Mouse (Mus musculus) spleen, adult 18-20 months (tissue): ENCODE measurements around the gene Col19a1.

Experiments
- DNase-seq, 2 experiments: peaks; one replicate each; pipeline ENCODE4 v3.0.0; 2022; ENCODE audit warnings: mixed read lengths in 2 of 2

Col19a1 gene

DNA sequence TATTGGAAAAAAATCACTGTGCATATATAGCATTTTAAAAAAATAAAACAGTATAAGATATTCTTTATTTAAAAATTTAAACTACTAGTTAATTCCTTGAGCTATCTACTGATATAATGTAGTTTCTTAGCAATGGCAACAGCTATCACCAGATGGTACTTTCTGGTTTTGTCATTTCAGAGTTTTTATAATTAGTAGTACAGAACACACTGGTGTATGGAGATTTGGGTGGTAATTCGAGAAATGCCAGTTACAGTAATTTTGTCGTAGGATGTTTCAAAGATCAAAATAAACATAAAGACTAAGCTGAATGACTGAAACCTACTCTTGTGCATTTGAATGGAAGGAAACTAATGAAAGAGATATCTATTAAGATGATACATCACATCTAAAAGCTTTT, 129.3 kb downstream of the Col19a1 start:
- DNase-seq = no peak

DNA sequence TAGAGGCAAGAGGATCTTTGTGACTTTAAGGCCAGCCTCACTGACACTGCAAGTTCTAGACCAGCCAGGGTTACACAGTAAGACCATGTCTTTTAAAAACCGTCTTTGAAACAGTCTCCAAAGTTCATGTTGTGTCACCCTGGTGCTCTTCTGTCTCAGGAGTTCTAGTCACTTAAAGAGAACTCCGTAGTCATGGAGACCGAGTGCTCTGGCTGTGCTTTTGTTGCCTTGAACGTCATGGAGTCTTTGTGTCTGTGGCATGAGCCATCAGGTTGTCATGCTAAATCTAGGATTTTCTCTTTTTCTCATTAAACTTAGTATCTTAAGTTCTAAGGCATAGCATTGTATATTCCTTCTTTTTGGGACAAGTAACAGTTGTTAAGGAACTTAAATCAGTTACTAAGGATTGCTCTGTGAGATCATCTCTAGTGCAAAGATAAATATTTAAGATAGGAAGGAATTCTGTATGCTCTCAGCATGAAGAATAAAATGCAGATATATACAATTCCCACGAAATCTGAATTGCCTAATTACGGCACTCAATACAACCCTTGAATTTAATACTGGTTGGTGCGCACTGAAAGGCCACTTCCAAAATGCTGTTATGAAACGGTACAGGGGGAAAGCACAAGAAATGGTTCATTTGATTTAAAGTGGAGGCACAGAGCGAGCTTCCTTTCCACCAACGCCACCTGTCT, 134.6 kb downstream of the Col19a1 start:
- no peak for DNase-seq

DNA sequence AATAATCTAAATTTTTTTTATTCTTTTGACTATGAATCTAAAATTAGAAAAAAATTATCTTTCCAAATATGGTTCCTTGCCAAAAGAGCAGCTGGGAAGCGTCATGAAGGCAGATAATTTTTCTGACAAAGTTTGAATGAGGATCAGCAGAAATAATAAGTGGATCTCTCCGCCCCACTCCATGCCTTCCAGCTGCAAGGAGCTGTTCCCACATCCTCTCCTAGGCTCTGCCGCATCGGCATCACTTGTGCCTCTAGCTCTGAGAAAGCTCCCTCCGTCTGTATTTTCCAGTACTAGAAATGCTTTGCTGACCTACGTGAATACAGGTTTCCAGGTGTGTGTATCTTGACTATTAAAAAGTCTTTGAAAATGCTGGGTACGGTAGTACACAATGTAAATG, 135.1 kb downstream of the Col19a1 start:
- DNase-seq = no peak

DNA sequence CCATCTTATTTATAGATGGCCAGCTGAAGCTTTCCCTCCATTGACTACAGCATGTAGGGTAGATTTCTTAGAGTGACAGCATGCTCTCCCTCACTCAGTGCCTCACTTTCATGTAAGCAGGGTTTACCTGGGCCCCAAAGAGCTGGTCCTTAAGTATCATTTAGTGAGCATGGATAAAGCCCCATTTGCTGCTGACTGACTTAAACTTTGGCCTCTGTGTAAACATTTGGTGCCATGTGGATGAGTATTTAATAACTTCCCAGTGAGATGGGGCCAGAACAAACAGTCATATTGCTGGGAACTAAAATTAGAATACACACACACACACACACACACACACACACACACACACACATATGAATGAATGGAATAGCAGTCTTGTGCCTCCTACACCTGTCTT, 149.8 kb downstream of the Col19a1 start:
- DNase-seq = no peak

- DNase-seq = no peak
Measured at GRCm38 (mm10) chr1:24428306-24428705, 159.0 kb downstream of the Col19a1 start.

DNA sequence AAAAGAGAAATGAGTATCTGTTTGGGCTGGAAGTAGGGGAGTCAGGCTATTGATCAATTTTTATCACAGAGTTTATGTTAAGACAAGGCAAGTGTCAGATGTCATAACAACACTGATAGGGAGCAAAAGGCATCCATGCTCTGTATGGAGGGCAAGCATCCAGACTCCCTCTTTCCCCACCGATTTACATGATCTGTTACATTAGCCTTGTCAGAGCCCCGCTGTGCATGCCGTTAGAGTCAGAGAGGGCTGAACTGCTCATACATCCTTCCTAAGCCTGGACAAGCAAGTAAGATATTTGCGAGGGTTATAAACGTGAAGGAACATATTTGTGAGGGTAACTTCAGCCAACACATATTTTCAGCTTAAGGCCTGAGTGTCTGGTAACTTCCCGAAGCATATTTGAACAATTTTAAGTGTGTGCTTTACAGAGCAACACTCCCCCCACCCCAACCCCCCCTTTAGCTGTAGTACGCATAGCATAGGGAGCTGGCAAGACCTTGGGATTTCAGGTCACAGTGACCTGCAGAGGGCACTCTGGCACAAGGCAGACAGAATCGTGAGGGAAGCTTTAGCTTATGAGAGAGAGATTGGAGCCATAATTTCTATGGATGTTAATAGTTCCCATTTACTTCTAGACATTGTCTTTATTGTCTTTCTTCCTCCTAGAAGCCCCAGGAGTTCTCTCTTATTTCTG, 209.0 kb downstream of the Col19a1 start:
- peak in 1 of 2 experiments; percentile 4 for DNase-seq

DNA sequence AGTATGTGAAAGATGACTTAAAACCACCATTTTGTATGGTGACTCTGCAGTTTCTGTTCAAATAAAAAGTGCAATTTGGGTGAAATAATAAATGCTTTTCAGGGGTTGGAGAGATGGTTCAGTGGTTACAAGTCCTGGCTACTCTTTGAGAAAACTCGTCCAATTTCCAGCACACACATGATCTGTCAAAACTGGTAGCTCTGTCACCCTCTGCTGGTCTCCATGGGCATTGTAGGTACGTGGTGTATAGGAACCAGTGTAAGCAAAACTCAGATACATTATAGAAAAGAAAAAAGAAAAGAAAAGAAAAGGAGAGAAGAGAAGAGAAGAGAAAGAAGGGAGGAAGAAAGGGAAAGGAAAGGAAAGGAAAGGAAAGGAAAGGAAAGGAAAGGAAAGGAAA, 212.4 kb downstream of the Col19a1 start:
- DNase-seq = no peak

DNA sequence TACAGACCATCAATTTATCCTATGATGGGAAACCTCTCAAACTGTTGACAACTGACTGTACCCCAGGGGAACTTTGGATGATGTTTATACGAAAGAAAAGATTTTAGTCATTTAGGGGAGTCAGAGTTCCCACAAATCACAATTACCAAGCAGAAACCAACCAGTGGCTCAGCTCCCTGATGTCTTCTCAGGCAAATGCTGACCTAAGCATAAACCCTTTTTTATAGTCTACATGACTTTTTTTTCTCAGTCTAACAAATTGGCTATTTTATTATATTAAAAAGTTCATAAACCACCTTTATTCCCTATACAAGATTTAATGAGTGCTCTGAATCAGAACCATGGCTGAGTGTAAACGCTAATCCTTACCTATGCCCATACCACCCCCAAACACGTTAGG, 213.6 kb downstream of the Col19a1 start:
- no peak for DNase-seq

GRCm38 (mm10) chr1:24372471-24373258, 214.6 kb downstream of the Col19a1 start:
- no peak for DNase-seq

- DNase-seq = peak in 1 of 2 experiments; percentile 4
Measured at GRCm38 (mm10) chr1:24367570-24368517, 219.4 kb downstream of the Col19a1 start.

DNA sequence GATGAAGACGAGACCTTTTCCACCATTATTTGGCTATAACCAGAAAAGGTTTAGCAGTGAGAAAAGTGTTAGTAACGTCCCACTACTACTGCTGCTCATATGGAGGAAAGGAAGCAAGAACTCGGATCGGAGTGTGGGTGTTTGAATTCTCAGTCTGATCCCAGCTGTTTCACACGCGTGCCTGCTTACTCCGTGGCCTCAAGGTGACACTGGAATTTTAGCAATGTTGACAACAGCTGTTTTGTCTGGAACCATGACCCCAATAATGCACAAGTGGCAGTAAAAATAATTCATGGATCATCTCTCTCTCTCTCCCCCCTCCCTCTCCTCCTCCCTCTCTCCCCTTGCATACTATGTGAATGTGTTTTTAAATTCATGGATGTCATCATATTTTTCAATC, 222.5 kb downstream of the Col19a1 start:
- DNase-seq = no peak

DNA sequence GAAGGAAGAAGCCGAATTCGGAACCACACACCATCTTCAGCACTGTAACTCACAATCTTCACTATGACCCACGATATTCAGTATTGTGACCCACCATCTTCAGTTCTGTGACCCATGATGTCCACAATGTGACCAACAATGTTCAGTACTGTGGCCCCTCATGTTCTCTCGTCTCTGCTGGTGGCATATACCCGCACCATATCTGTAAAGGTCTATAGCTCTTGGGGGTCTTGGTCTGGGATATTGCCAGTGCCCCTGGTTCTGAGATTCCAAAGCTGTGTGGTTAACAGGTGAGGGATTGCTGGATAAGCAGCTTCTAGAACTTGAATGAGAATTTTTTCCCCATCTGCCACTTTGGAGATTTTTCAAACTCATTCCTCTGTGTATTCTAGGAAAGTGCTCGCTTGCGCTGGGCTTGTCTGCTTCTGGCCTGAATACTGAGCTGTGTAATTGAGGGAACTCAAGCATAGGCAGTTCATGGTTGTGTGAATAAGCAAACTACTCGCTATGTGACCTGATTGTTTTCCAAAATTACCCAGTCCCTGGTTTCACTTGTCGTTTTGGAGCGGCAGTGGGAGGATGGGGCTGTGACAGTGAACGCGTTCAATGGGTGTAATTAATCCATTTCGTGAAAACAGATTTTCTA, 225.2 kb downstream of the Col19a1 start:
- no peak for DNase-seq

DNA sequence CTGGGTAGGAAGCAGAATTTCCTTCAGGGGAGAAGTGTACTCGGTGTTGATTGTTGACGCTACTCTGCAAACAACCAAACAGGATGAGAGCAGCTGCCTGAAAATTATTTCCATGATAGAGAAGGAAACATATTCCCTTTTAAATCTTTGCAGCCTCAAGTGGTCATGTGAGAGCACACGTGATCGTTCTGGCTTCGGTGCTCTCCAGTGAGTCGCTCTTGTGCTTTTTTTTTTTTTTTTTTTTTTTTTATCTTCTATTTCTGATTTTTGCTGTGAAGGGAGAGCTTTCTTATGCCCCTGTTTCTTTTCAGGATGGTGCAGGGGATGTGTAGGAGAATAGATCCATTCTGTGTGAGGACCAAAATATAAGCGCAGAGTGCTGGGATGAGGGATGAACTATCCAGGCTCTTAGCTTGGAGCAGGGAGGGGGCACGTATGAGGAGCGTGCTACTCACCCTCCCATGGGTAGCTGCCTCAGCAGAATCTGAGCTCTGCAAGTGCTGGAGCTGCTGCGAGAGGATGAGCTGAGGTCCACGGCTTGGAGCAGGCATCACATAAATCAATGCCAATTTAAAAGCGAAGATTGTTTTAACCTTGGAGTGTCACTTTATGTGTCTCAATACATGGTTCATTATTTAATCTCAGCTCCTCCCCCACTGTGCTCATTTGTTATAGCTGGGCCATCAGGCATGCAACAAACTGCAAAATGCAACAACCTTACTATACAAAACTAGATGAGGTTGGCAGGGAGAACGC, 237.6 kb downstream of the Col19a1 start:
- no peak for DNase-seq

DNA sequence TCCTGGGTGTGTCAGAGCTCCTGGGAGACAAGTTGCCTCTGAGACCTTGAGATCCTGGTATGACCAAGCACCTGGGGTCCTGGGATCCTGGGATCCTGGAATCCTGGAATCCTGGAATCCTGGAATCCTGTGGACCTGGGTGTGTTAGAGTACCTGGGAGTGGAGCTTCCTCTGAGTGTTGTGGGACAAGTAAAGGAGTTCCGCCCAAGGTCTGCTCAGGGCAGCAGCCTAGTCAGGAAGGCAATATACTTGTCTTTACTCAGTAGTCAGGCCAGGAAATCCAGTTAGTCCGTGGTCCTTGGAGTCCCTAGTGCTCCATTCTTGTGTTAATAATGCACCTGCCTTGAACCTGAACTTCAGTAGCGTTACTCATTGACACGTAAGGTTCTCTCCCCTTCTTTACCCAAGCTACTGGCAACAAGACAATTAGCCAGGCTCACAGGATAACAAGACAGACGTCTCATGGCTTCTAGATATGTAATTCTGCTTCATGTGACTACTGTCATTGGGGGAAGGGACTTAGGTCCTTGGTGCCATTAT, 239.6 kb downstream of the Col19a1 start:
- no peak for DNase-seq

GRCm38 (mm10) chr1:24337556-24338275, 249.6 kb downstream of the Col19a1 start:
- DNase-seq = no peak

GRCm38 (mm10) chr1:24336051-24336450, 251.2 kb downstream of the Col19a1 start:
- no peak for DNase-seq

DNA sequence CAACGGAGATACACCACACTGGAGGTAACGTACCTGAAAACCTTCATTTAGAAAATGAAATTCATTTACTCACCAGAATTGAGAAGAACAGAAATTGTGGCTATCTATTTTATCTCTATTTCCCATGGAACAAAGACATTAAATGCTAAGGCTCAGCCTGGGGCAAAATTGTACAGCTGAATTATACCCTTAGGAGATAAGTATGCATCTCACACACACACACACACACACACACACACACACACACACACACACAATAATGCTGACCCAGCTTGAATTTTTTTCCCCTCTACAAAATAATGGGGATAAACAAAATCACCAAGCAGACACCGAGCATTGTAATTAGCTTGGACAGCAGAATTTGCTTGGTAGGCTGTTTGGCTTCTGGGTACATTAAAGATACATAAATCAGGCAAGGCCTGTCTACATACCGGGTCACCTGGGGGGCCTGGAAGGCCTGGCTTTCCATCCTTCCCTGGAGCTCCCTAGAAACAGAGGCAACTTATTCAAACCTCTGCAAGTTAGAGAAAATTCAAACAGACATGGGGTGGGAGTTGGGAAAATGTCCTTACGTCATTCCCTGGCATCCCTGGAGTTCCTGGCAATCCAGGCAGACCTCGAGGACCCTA, 270.2 kb downstream of the Col19a1 start:
- no peak for DNase-seq

DNA sequence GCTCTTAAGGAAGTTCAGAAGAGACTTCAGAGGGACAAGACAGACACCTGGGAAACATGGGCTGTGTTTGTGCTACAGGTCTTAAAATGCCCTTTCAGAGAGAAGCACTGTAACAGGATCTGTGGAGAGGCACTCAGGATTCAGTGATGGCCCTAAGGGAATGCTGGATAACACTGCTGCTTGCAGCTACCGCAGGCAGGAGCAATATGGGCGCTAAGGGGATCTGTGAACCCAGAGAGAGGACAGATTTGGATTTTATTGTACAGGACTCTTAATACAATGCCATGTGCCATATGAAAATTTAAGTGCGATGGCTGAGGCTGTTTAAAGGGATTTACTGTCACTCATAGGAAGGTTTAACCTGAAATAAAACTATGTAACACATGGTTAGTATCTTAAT, 270.8 kb downstream of the Col19a1 start:
- DNase-seq = no peak

- no peak for DNase-seq
Measured at GRCm38 (mm10) chr1:24310847-24311246, 276.4 kb downstream of the Col19a1 start.

- no peak for DNase-seq
Measured at GRCm38 (mm10) chr1:24310193-24310592, 277.1 kb downstream of the Col19a1 start.
